Mouse (Mus musculus): ENCODE measurements around the gene Gcc1. TPM values are rescaled to one million over a fixed set of nuclear protein-coding genes. Genes with fewer than 3 reads are reported as not detected.

Gcc1 gene
- total RNA-seq, 2 experiments from 2014 or later, result 19.0 to 24.8 TPM

DNA sequence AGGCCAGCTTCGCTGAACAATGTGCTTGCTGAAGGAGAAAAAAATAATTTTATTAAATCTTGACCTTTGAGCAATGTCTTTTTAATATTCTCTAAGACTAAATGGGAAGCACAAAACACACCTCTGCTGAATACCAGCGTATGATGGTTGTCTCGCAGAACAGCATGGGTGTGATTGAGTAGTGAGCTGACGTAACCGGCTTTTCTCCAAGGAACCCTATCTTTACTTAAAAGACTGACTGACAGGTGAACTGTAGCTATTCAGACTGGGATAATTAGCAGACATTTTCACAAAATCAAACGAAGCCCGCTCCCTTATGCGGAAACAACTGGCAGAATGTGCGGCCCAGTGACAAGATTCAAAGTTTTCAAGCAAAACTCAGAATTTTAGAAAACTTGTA is 60.6 kb downstream of the Gcc1 start:
- intact Hi-C loops (cut with DNase I), result no loop called here

More for the DNA sequence above, 60.6 kb downstream of the Gcc1 start:
- no peak for DNase-seq (ENCODE audit: low spot score in 2 of 2)

Other genes starting within 250 kb of the Gcc1 start
- gene Zfp800, start 30.4 kb downstream of the Gcc1 start, total RNA-seq (2021), result 10 to 100 TPM; 19.1 to 22.4 TPM
- 100 to 1,000 TPM; 254 to 319 TPM for gene Arf5, start 4.8 kb downstream of the Gcc1 start, total RNA-seq (2021)
- not detected for gene Fscn3, start 601 bp downstream of the Gcc1 start, total RNA-seq (2021)
- not detected for gene Pax4, start 21.0 kb upstream of the Gcc1 start, total RNA-seq (2021)
- 10 to 100 TPM; 81.3 to 82.8 TPM for gene Snd1, start 46.7 kb upstream of the Gcc1 start, total RNA-seq (2021)